Mouse (Mus musculus) heart, postnatal 0 days (tissue): Measurements from ENCODE around the gene Hspa12a. TPM values are rescaled to one million over a fixed set of nuclear protein-coding genes. Genes with fewer than 3 reads are reported as not detected.
A peak's percentile ranks its signal among the peaks of the same experiment; 100 is the strongest.

Experiments
- ATAC-seq: fragments of 200-750 bp; cut with Nextera tagmentation; 2 replicates; pipeline ENCODE4 v1.8.0; 2017; ENCODE audit warnings: low read depth, moderate number of reproducible peaks, moderate library complexity; ENCODE audit not compliant: insufficient read depth
- DNase-seq: peaks from one replicate; pipeline ENCODE4 v3.0.0-alpha.2; 2016; ENCODE audit warnings: low spot score
- H3K27ac ChIP-seq: fragments of 300-500 bp; sonication (generic); 2 replicates; pipeline ENCODE4 v1.5.1; 2014; ENCODE audit warnings: low read depth, mild to moderate bottlenecking
- H3K27me3 ChIP-seq: fragments of 300-500 bp; sonication (generic); 2 replicates; pipeline ENCODE4 v1.6.1; 2014; ENCODE audit warnings: low read length, mixed read lengths; ENCODE audit not compliant: control insufficient read depth, insufficient read depth
- H3K36me3 ChIP-seq: fragments of 300-500 bp; sonication (generic); replicated peaks from 2 replicates; pipeline ENCODE4 v1.6.1; 2014; ENCODE audit warnings: low read length, mixed read lengths; ENCODE audit not compliant: control insufficient read depth, insufficient read depth
- H3K4me1 ChIP-seq: fragments of 300-500 bp; sonication (generic); 2 replicates; pipeline ENCODE4 v1.6.1; 2014; ENCODE audit warnings: antibody characterized with exemption; ENCODE audit not compliant: control insufficient read depth, insufficient read depth
- H3K4me2 ChIP-seq: fragments of 300-500 bp; sonication (generic); 2 replicates; pipeline ENCODE4 v1.6.1; 2014; ENCODE audit warnings: low read depth, mild to moderate bottlenecking, low read length, moderate library complexity
- H3K4me3 ChIP-seq: fragments of 300-500 bp; sonication (generic); 2 replicates; pipeline ENCODE4 v1.5.1; 2014; ENCODE audit warnings: low read depth, low read length
- H3K9ac ChIP-seq: fragments of 300-500 bp; sonication (generic); replicated peaks from 2 replicates; pipeline ENCODE4 v1.6.1; 2014; ENCODE audit warnings: low read depth, low read length, mixed read lengths
- H3K9me3 ChIP-seq: fragments of 300-500 bp; sonication (generic); replicated peaks from 2 replicates; pipeline ENCODE4 v1.6.1; 2016; ENCODE audit warnings: low read length; ENCODE audit not compliant: control insufficient read depth
- CTCF ChIP-seq: IDR thresholded peaks from 2 replicates; pipeline ENCODE4 v1.5.1; 2016; ENCODE audit warnings: antibody characterized with exemption, control low read depth, low read depth
- EP300 ChIP-seq: IDR thresholded peaks from 2 replicates; pipeline ENCODE4 v1.6.1; 2016; ENCODE audit warnings: antibody characterized with exemption, low read depth
- WGBS: fragments of 180-500 bp; shearing (Covaris S2); extraction: QIAGEN DNeasy Blood & Tissue Kit; methylation state at CpG from one replicate; pipeline ENCODE4 v1.1.7; 2014; 5-methylcytosine and 5-hydroxymethylcytosine counted together
- polyA plus RNA-seq: library from polyadenylated mRNA; unstranded; fragments of >200 nt; fragmentation: Nextera tagmentation; extraction: Ambion mirVana; gene quantifications from 2 replicates; pipeline ENCODE4 v1.2.1, GENCODE M21; 2015
- total RNA-seq: library from RNA; depleted of rRNA; stranded (reverse); fragments of >200 nt; gene quantifications from 2 replicates; pipeline ENCODE4 v1.2.3, GENCODE M21; 2014; ENCODE audit warnings: low replicate concordance; rRNA removed

The Hspa12a gene
- total RNA-seq (15.0 and 39.2 TPM in 2 replicates), polyA plus RNA-seq (11.5 and 13.2 TPM in 2 replicates)

GRCm38 (mm10) chr19:58942841-58943828 lies at the start of gene Hspa12a, which contains the start of gene Eno4:
Gene Hspa12a, minus strand, starts transcription at chr19:58943654.
Gene Eno4, plus strand, starts transcription at chr19:58943425.
- Histone ChIP-seq H3K9ac (peak within 1 kb of the TSS; percentile 72), H3K4me1 (peaks cover 9% of the 10 kb centered on the region; the same call in 1 of the 2 replicates), H3K9me3 (no peaks in the 10 kb centered on the region), H3K36me3 (no peaks in the 10 kb centered on the region), H3K4me2 (peak within 1 kb of the TSS; percentile 89), H3K27me3 (no peaks in the 10 kb centered on the region; the same call in 1 of the 2 replicates), H3K4me3 (peak within 1 kb of the TSS; percentile 57), H3K27ac (peak within 1 kb of the TSS; percentile 49)
- TF ChIP-seq EP300 (no peak), CTCF (no peak)
- WGBS, result under 1% methylated on average over 61 of the region's 65 CpGs
- ATAC-seq (peak; percentile 98), DNase-seq (peak; percentile 92)

- H3K4me3 ChIP-seq, result no peak overlapping the region
- ATAC-seq (no peak), DNase-seq (no peak)
- 52% methylated on average over 9 of the region's 9 CpGs for WGBS
- H3K4me2 ChIP-seq, result no peak overlapping the region
- peaks cover 9% of the 10 kb centered on the region; the same call in 1 of the 2 replicates for H3K27me3 ChIP-seq
- TF ChIP-seq EP300, result no peak
- TF ChIP-seq CTCF, result no peak
- no peaks in the 10 kb centered on the region for H3K9me3 ChIP-seq
- H3K36me3 ChIP-seq, result no peaks in the 10 kb centered on the region
- no peak overlapping the region for H3K27ac ChIP-seq
- H3K4me1 ChIP-seq, result no peaks in the 10 kb centered on the region
- H3K9ac ChIP-seq, result no peak overlapping the region
Observed at GRCm38 (mm10) chr19:58981571-58981970, 38.1 kb upstream of the Hspa12a start.

- no peak for TF ChIP-seq EP300
- TF ChIP-seq CTCF, result no peak
- H3K4me3 ChIP-seq, result peak overlapping the region; percentile 19
- no peaks in the 10 kb centered on the region for H3K9me3 ChIP-seq
- 58% methylated on average over 5 of the region's 5 CpGs for WGBS
- no peaks in the 10 kb centered on the region for H3K4me1 ChIP-seq
- H3K27me3 ChIP-seq, result peaks cover 9% of the 10 kb centered on the region; the same call in 1 of the 2 replicates
- peak overlapping the region; percentile 46 for H3K4me2 ChIP-seq
- H3K36me3 ChIP-seq, result no peaks in the 10 kb centered on the region
- no peak for ATAC-seq
- no peak for DNase-seq
- H3K9ac ChIP-seq, result no peak overlapping the region
- H3K27ac ChIP-seq, result no peak overlapping the region
Observed at GRCm38 (mm10) chr19:58980056-58980440, 36.6 kb upstream of the Hspa12a start.

- TF ChIP-seq CTCF (no peak), EP300 (no peak)
- H3K4me3 ChIP-seq, result peak overlapping the region; percentile 19
- WGBS, result 45% methylated on average over 13 of the region's 13 CpGs
Observed at GRCm38 (mm10) chr19:58979436-58980055, 36.1 kb upstream of the Hspa12a start.

GRCm38 (mm10) chr19:58978401-58979171 lies 35.1 kb upstream of the Hspa12a start:
- TF ChIP-seq EP300 (no peak), CTCF (no peak)
- ATAC-seq, result no peak

More at GRCm38 (mm10) chr19:58979436-58980055, 36.1 kb upstream of the Hspa12a start:
- no peaks in the 10 kb centered on the region for H3K9me3 ChIP-seq
- H3K4me2 ChIP-seq, result peak overlapping the region; percentile 46
- peaks cover 9% of the 10 kb centered on the region; the same call in 1 of the 2 replicates for H3K27me3 ChIP-seq
- DNase-seq (no peak), ATAC-seq (no peak)
- H3K4me1 ChIP-seq, result no peaks in the 10 kb centered on the region
- no peak overlapping the region for H3K9ac ChIP-seq
- H3K27ac ChIP-seq, result no peak overlapping the region
- no peaks in the 10 kb centered on the region for H3K36me3 ChIP-seq

More at GRCm38 (mm10) chr19:58978401-58979171, 35.1 kb upstream of the Hspa12a start:
- Histone ChIP-seq H3K4me1 (no peaks in the 10 kb centered on the region), H3K27me3 (peaks cover 9% of the 10 kb centered on the region; the same call in 1 of the 2 replicates), H3K9ac (no peak overlapping the region), H3K4me3 (no peak overlapping the region), H3K9me3 (no peaks in the 10 kb centered on the region), H3K4me2 (no peak overlapping the region), H3K27ac (no peak overlapping the region), H3K36me3 (no peaks in the 10 kb centered on the region)
- 59% methylated on average over 11 of the region's 11 CpGs for WGBS
- DNase-seq, result peak; percentile 8
